Mouse (Mus musculus) liver, embryonic 16.5 days (tissue): ENCODE measurements around the gene Vps53. TPM values are rescaled to one million over a fixed set of nuclear protein-coding genes. Genes with fewer than 3 reads are reported as not detected.
"Not testable (repeated sequence)": the region's sequence is repeated elsewhere in the genome, so short reads cannot be mapped to it uniquely, and the experiment has no call there.

Experiments used
- ATAC-seq: fragments of 200-750 bp; cut with Nextera tagmentation; 2 replicates; pipeline ENCODE4 v1.8.0; 2017; ENCODE audit warnings: low read depth, mild to moderate bottlenecking, moderate number of reproducible peaks, moderate library complexity
- H3K27ac ChIP-seq: fragments of 300-500 bp; sonication (generic); 2 replicates; pipeline ENCODE4 v1.5.1; 2014; ENCODE audit warnings: mild to moderate bottlenecking, low read length
- H3K27me3 ChIP-seq: fragments of 300-500 bp; sonication (generic); 2 replicates; pipeline ENCODE4 v1.6.1; 2014; ENCODE audit warnings: low read depth, low read length, mixed read lengths; ENCODE audit not compliant: control insufficient read depth, insufficient read depth
- H3K36me3 ChIP-seq: fragments of 300-500 bp; sonication (generic); 2 replicates; pipeline ENCODE4 v1.6.1; 2014; ENCODE audit warnings: mild to moderate bottlenecking; ENCODE audit not compliant: control insufficient read depth, insufficient read depth
- H3K4me1 ChIP-seq: fragments of 300-500 bp; sonication (generic); 2 replicates; pipeline ENCODE4 v1.6.1; 2014; ENCODE audit warnings: low read depth, low read length, mixed read lengths; ENCODE audit not compliant: control insufficient read depth
- H3K4me2 ChIP-seq: fragments of 300-500 bp; sonication (generic); 2 replicates; pipeline ENCODE4 v1.6.1; 2014; ENCODE audit warnings: low read depth, low read length, mixed read lengths
- H3K4me3 ChIP-seq: fragments of 300-500 bp; sonication (generic); 2 replicates; pipeline ENCODE4 v1.5.1; 2014; ENCODE audit warnings: low read depth, mild to moderate bottlenecking, low read length
- H3K9ac ChIP-seq: fragments of 300-500 bp; sonication (generic); 2 replicates; pipeline ENCODE4 v1.6.1; 2014; ENCODE audit warnings: low read depth, low read length
- H3K9me3 ChIP-seq: fragments of 300-500 bp; sonication (generic); replicated peaks from 2 replicates; pipeline ENCODE4 v1.6.1; 2016; ENCODE audit warnings: low read length; ENCODE audit not compliant: control insufficient read depth
- WGBS: fragments of 180-500 bp; shearing (Covaris S2); extraction: QIAGEN DNeasy Blood & Tissue Kit; methylation state at CpG from one replicate; pipeline ENCODE4 v1.1.7; 2014; ENCODE audit not compliant: insufficient replicate concordance; 5-methylcytosine and 5-hydroxymethylcytosine counted together
- polyA plus RNA-seq: library from polyadenylated mRNA; unstranded; fragments of >200 nt; fragmentation: Nextera tagmentation; extraction: Ambion mirVana; gene quantifications from 2 replicates; pipeline ENCODE4 v1.2.1, GENCODE M21; 2015

Vps53 gene
- polyA plus RNA-seq, 1 experiment from 2014 or later: 13.0 TPM

GRCm38 (mm10) chr11:76025080-76025583, 154.3 kb downstream of the Vps53 start:
- no peak for ATAC-seq
- 39% methylated on average over 7 of the region's 7 CpGs for WGBS
- Histone ChIP-seq H3K4me2 (no peak overlapping the region), H3K36me3 (no peaks in the 10 kb centered on the region), H3K4me1 (peaks cover 10% of the 10 kb centered on the region), H3K27me3 (peaks cover 34% of the 10 kb centered on the region), H3K9me3 (no peaks in the 10 kb centered on the region), H3K4me3 (peak overlapping the region; percentile 11; the same call in 1 of the 2 replicates), H3K9ac (no peak overlapping the region), H3K27ac (no peak overlapping the region)

GRCm38 (mm10) chr11:76020916-76021315, 158.5 kb downstream of the Vps53 start:
- H3K27me3 ChIP-seq: peaks cover 4% of the 10 kb centered on the region
- WGBS: 66% methylated on average over 9 of the region's 9 CpGs
- H3K9ac ChIP-seq: no peak overlapping the region

GRCm38 (mm10) chr11:76019879-76020278, 159.6 kb downstream of the Vps53 start:
- WGBS: 64% methylated on average over 4 of the region's 4 CpGs
- Histone ChIP-seq H3K4me2 (no peak overlapping the region), H3K4me1 (no peaks in the 10 kb centered on the region), H3K27me3 (no peaks in the 10 kb centered on the region), H3K27ac (no peak overlapping the region), H3K4me3 (no peak overlapping the region), H3K9ac (no peak overlapping the region), H3K9me3 (no peaks in the 10 kb centered on the region), H3K36me3 (no peaks in the 10 kb centered on the region)
- no peak for ATAC-seq

More at GRCm38 (mm10) chr11:76020916-76021315, 158.5 kb downstream of the Vps53 start:
- no peak for ATAC-seq
- Histone ChIP-seq H3K9me3 (no peaks in the 10 kb centered on the region), H3K27ac (no peak overlapping the region), H3K4me1 (no peaks in the 10 kb centered on the region), H3K4me2 (no peak overlapping the region), H3K4me3 (no peak overlapping the region), H3K36me3 (no peaks in the 10 kb centered on the region)

GRCm38 (mm10) chr11:76015814-76016213, 163.6 kb downstream of the Vps53 start:
- WGBS: 65% methylated on average over 4 of the region's 4 CpGs
- no peak for ATAC-seq

GRCm38 (mm10) chr11:76015251-76015650, 164.2 kb downstream of the Vps53 start:
- Histone ChIP-seq H3K4me1 (no peaks in the 10 kb centered on the region), H3K9ac (no peak overlapping the region), H3K27me3 (no peaks in the 10 kb centered on the region), H3K27ac (no peak overlapping the region), H3K9me3 (no peaks in the 10 kb centered on the region), H3K36me3 (no peaks in the 10 kb centered on the region), H3K4me2 (no peak overlapping the region), H3K4me3 (no peak overlapping the region)
- no peak for ATAC-seq
- 62% methylated on average over 6 of the region's 6 CpGs for WGBS

More at GRCm38 (mm10) chr11:76015814-76016213, 163.6 kb downstream of the Vps53 start:
- Histone ChIP-seq H3K36me3 (no peaks in the 10 kb centered on the region), H3K4me3 (no peak overlapping the region), H3K27me3 (no peaks in the 10 kb centered on the region), H3K4me2 (no peak overlapping the region), H3K4me1 (no peaks in the 10 kb centered on the region), H3K9me3 (no peaks in the 10 kb centered on the region), H3K9ac (no peak overlapping the region), H3K27ac (no peak overlapping the region)

GRCm38 (mm10) chr11:76010838-76011624, 168.4 kb downstream of the Vps53 start:
- Histone ChIP-seq H3K4me2 (no peak overlapping the region), H3K4me1 (no peaks in the 10 kb centered on the region), H3K27ac (no peak overlapping the region), H3K4me3 (no peak overlapping the region), H3K36me3 (no peaks in the 10 kb centered on the region), H3K9me3 (no peaks in the 10 kb centered on the region), H3K27me3 (no peaks in the 10 kb centered on the region), H3K9ac (no peak overlapping the region)
- 42% methylated on average over 9 of the region's 9 CpGs for WGBS
- ATAC-seq: no peak

- H3K9ac ChIP-seq: no peak overlapping the region
- no peak overlapping the region for H3K4me2 ChIP-seq
- WGBS: 59% methylated on average over 6 of the region's 6 CpGs
- no peak for ATAC-seq
- H3K9me3 ChIP-seq: no peaks in the 10 kb centered on the region
- H3K4me1 ChIP-seq: no peaks in the 10 kb centered on the region
- H3K4me3 ChIP-seq: no peak overlapping the region
- H3K27me3 ChIP-seq: no peaks in the 10 kb centered on the region
- H3K36me3 ChIP-seq: no peaks in the 10 kb centered on the region
- H3K27ac ChIP-seq: no peak overlapping the region
Measured at GRCm38 (mm10) chr11:76009101-76009500, 170.3 kb downstream of the Vps53 start.

GRCm38 (mm10) chr11:76008162-76008561, 171.3 kb downstream of the Vps53 start:
- no peaks in the 10 kb centered on the region for H3K27me3 ChIP-seq
- no peaks in the 10 kb centered on the region for H3K4me1 ChIP-seq
- H3K9me3 ChIP-seq: no peaks in the 10 kb centered on the region
- no peak overlapping the region for H3K27ac ChIP-seq
- H3K4me2 ChIP-seq: no peak overlapping the region
- no peak overlapping the region for H3K9ac ChIP-seq
- H3K4me3 ChIP-seq: no peak overlapping the region
- ATAC-seq: no peak
- H3K36me3 ChIP-seq: no peaks in the 10 kb centered on the region
- 69% methylated on average over 2 of the region's 2 CpGs for WGBS

GRCm38 (mm10) chr11:76004276-76004675, 175.2 kb downstream of the Vps53 start:
- not testable (repeated sequence) for H3K27me3 ChIP-seq, H3K4me1 ChIP-seq, H3K9me3 ChIP-seq, H3K36me3 ChIP-seq, H3K27ac ChIP-seq, ATAC-seq, H3K4me3 ChIP-seq, H3K4me2 ChIP-seq, H3K9ac ChIP-seq
- 66% methylated on average over 7 of the region's 7 CpGs for WGBS
